Mouse (Mus musculus) midbrain, embryonic 11.5 days (tissue): ENCODE measurements around the gene Trim43a. TPM values are rescaled to one million over a fixed set of nuclear protein-coding genes. Genes with fewer than 3 reads are reported as not detected.

ENCODE experiments used
- polyA plus RNA-seq: library from polyadenylated mRNA; unstranded; fragments of >200 nt; fragmentation: Nextera tagmentation; extraction: Ambion mirVana; gene quantifications from 2 replicates; pipeline ENCODE4 v1.2.1, GENCODE M21; 2014

The Trim43a gene
- polyA plus RNA-seq, 1 experiment from 2014 or later = not detected

Other genes starting within 250 kb of the Trim43a start
- 22.8 and 23.9 TPM in 2 replicates for gene Snx14, start 141.9 kb upstream of the Trim43a start, polyA plus RNA-seq
- gene Gm20537, start 124.3 kb upstream of the Trim43a start, polyA plus RNA-seq = 0.40 and 0.52 TPM in 2 replicates
- gene Syncrip, start 98.3 kb upstream of the Trim43a start, polyA plus RNA-seq = 132 and 142 TPM in 2 replicates
- 7.6 and 9.6 TPM in 2 replicates for gene Zfp949, start 32.9 kb upstream of the Trim43a start, polyA plus RNA-seq
- gene Mthfsl, start 139.4 kb downstream of the Trim43a start, polyA plus RNA-seq = 21.8 and 26.6 TPM in 2 replicates
- not detected in 2 replicates for gene Bcl2a1d, start 151.0 kb downstream of the Trim43a start, polyA plus RNA-seq